Mouse (Mus musculus): ENCODE measurements around the gene Tmem104.

- no peak for TF ChIP-seq POLR2A (IDR thresholded peaks at IDR 0.05; ENCODE audit: low read depth, low read length)
- TF ChIP-seq CTCF (IDR thresholded peaks at IDR 0.05; ENCODE audit: borderline replicate concordance, insufficient read depth, low read length): no peak
These were observed 20.5 kb upstream of the Tmem104 start for GRCm38 (mm10) chr11:115166776-115167175.

All from embryonic fibroblast, embryonic 13.5 days (primary cell).